Mouse (Mus musculus) lung, embryonic 16.5 days (tissue): ENCODE data around the gene Plekha7. TPM values are rescaled to one million over a fixed set of nuclear protein-coding genes. Genes with fewer than 3 reads are reported as not detected.

Experiments
- ATAC-seq: fragments of 200-750 bp; cut with Nextera tagmentation; 2 replicates; pipeline ENCODE4 v1.8.0; 2017; ENCODE audit warnings: low read depth, mild to moderate bottlenecking, moderate library complexity
- H3K27ac ChIP-seq: fragments of 300-500 bp; sonication (generic); 2 replicates; pipeline ENCODE4 v1.5.1; 2014; ENCODE audit warnings: mild to moderate bottlenecking, control low read depth, low read length
- H3K27me3 ChIP-seq: fragments of 300-500 bp; sonication (generic); 2 replicates; pipeline ENCODE4 v1.6.1; 2014; ENCODE audit warnings: low read depth, low read length, mixed read lengths; ENCODE audit not compliant: control insufficient read depth, insufficient read depth
- H3K36me3 ChIP-seq: fragments of 300-500 bp; sonication (generic); 2 replicates; pipeline ENCODE4 v1.6.1; 2014; ENCODE audit warnings: low read length; ENCODE audit not compliant: control insufficient read depth, insufficient read depth
- H3K4me1 ChIP-seq: fragments of 300-500 bp; sonication (generic); replicated peaks from 2 replicates; pipeline ENCODE4 v1.6.1; 2014; ENCODE audit warnings: low read length, mixed read lengths; ENCODE audit not compliant: control insufficient read depth, insufficient read depth
- H3K4me2 ChIP-seq: fragments of 300-500 bp; sonication (generic); 2 replicates; pipeline ENCODE4 v1.6.1; 2014; ENCODE audit warnings: low read depth, low read length, control low read depth
- H3K4me3 ChIP-seq: fragments of 300-500 bp; sonication (generic); 2 replicates; pipeline ENCODE4 v1.5.1; 2014; ENCODE audit warnings: mild to moderate bottlenecking, low read length, control low read depth
- H3K9ac ChIP-seq: fragments of 300-500 bp; sonication (generic); 2 replicates; pipeline ENCODE4 v1.6.1; 2014; ENCODE audit warnings: low read length, control low read depth
- H3K9me3 ChIP-seq: fragments of 300-500 bp; sonication (generic); 2 replicates; pipeline ENCODE4 v1.6.1; 2016; ENCODE audit warnings: low read length; ENCODE audit not compliant: control insufficient read depth
- WGBS: fragments of 180-500 bp; shearing (Covaris S2); extraction: QIAGEN DNeasy Blood & Tissue Kit; methylation state at CpG from one replicate; pipeline ENCODE4 v1.1.7; 2014; 5-methylcytosine and 5-hydroxymethylcytosine counted together
- polyA plus RNA-seq: library from polyadenylated mRNA; unstranded; fragments of >200 nt; fragmentation: Nextera tagmentation; extraction: Ambion mirVana; gene quantifications from 2 replicates; pipeline ENCODE4 v1.2.1, GENCODE M21; 2015

The Plekha7 gene
- polyA plus RNA-seq, 1 experiment from 2014 or later = 10.9 TPM

DNA sequence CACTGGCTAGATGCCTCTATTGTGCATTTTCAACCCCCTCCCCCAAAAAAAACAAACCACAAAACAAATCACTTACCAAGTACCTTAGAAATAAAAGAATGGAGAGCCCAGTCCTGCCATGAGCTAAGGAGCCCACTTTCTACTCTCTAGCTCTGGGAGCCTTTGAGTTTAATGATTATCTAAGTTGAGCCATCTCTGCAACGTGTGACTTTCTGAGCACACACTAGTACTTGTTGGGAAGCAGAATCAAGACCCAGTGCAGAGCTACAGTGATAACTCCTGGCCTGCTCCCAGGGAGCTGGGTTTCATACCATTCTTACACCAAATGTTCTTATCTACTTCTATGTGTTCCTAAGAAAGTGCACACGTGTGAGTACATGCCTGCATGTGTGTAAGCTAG, 102.7 kb downstream of the Plekha7 start:
- Histone ChIP-seq H3K4me1 (peaks cover 5% of the 10 kb centered on the region), H3K27ac (no peak overlapping the region), H3K27me3 (no peaks in the 10 kb centered on the region), H3K36me3 (no peaks in the 10 kb centered on the region), H3K4me2 (no peak overlapping the region), H3K9ac (no peak overlapping the region), H3K9me3 (no peaks in the 10 kb centered on the region), H3K4me3 (no peak overlapping the region)
- ATAC-seq = no peak
- 51% methylated on average over 2 of the region's 2 CpGs for WGBS

GRCm38 (mm10) chr7:116202033-116202681, 106.0 kb downstream of the Plekha7 start:
- Histone ChIP-seq H3K4me1 (peaks cover 22% of the 10 kb centered on the region), H3K4me3 (no peak overlapping the region), H3K4me2 (no peak overlapping the region), H3K27ac (no peak overlapping the region), H3K9me3 (no peaks in the 10 kb centered on the region), H3K9ac (no peak overlapping the region), H3K36me3 (no peaks in the 10 kb centered on the region), H3K27me3 (no peaks in the 10 kb centered on the region)
- 47% methylated on average over 10 of the region's 10 CpGs for WGBS
- ATAC-seq = no peak

- Histone ChIP-seq H3K4me1 (peaks cover 29% of the 10 kb centered on the region), H3K36me3 (no peaks in the 10 kb centered on the region), H3K27ac (no peak overlapping the region), H3K4me3 (no peak overlapping the region), H3K27me3 (no peaks in the 10 kb centered on the region), H3K9ac (no peak overlapping the region), H3K4me2 (no peak overlapping the region), H3K9me3 (no peaks in the 10 kb centered on the region)
- ATAC-seq = no peak
- WGBS = 65% methylated on average over 1 of the region's 1 CpGs
Measured at GRCm38 (mm10) chr7:116200951-116201351, 107.2 kb downstream of the Plekha7 start.

- Histone ChIP-seq H3K4me1 (peaks cover 33% of the 10 kb centered on the region), H3K27me3 (no peaks in the 10 kb centered on the region), H3K9me3 (no peaks in the 10 kb centered on the region), H3K4me2 (no peak overlapping the region), H3K36me3 (no peaks in the 10 kb centered on the region), H3K9ac (no peak overlapping the region), H3K4me3 (no peak overlapping the region), H3K27ac (no peak overlapping the region)
- ATAC-seq = no peak
- 68% methylated on average over 2 of the region's 2 CpGs for WGBS
Measured at GRCm38 (mm10) chr7:116200544-116200943, 107.6 kb downstream of the Plekha7 start.

DNA sequence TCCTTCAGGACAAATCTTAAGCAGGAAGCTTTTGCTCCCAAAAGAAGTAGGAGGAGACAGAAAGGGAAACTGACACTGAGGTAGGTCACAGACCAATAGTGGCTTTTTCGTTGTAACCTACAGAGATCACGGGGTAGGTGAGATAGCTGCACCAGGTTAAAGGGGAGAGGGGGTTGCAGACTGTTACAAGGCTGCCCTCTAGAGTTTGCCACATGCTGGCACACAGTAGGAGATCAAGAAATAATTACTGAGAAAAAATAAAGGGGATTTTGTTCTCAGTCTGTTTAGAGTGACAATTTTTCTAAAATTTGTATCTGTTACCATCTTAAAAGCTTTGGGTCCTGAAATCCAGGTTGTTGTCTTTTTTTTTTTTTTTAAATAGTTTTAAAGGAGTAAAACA, 109.3 kb downstream of the Plekha7 start:
- Histone ChIP-seq H3K4me2 (no peak overlapping the region), H3K9ac (no peak overlapping the region), H3K9me3 (no peaks in the 10 kb centered on the region), H3K27ac (0 out of 2 replicates have a peak overlapping the region, but pooled peaks have one; percentile 11), H3K27me3 (no peaks in the 10 kb centered on the region), H3K36me3 (no peaks in the 10 kb centered on the region), H3K4me3 (no peak overlapping the region), H3K4me1 (peaks cover 33% of the 10 kb centered on the region)
- WGBS = 24% methylated on average over 2 of the region's 2 CpGs
- ATAC-seq = no peak

DNA sequence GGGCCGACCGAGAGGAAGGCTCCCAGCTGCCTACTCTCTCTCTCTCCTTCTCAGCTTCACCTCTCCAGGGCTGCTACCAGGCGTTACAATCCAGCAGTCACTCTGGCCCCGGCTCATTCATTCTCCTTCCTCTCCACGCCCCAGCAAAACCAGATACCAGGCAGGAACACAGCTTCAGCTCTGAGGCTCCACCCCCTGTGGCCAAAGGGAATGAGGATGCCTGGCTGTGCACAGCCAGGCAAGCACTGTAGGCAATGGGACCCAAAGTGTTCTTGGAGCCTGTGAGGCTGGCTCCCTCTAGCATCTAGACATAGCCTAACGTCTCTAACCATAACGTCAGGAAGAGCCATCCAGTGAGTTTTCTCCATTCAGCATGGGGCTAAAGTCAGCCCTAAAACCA, 109.8 kb downstream of the Plekha7 start:
- H3K36me3 ChIP-seq = no peaks in the 10 kb centered on the region
- WGBS = 2% methylated on average over 7 of the region's 7 CpGs
- no peak overlapping the region for H3K9ac ChIP-seq
- H3K4me3 ChIP-seq = no peak overlapping the region
- H3K4me2 ChIP-seq = peak overlapping the region; percentile 4; the same call in 1 of the 2 replicates
- no peaks in the 10 kb centered on the region for H3K9me3 ChIP-seq
- no peaks in the 10 kb centered on the region for H3K27me3 ChIP-seq
- peak; percentile 82 for ATAC-seq
- H3K4me1 ChIP-seq = peaks cover 33% of the 10 kb centered on the region
- peak overlapping the region; percentile 73; the same call in 1 of the 2 replicates for H3K27ac ChIP-seq

DNA sequence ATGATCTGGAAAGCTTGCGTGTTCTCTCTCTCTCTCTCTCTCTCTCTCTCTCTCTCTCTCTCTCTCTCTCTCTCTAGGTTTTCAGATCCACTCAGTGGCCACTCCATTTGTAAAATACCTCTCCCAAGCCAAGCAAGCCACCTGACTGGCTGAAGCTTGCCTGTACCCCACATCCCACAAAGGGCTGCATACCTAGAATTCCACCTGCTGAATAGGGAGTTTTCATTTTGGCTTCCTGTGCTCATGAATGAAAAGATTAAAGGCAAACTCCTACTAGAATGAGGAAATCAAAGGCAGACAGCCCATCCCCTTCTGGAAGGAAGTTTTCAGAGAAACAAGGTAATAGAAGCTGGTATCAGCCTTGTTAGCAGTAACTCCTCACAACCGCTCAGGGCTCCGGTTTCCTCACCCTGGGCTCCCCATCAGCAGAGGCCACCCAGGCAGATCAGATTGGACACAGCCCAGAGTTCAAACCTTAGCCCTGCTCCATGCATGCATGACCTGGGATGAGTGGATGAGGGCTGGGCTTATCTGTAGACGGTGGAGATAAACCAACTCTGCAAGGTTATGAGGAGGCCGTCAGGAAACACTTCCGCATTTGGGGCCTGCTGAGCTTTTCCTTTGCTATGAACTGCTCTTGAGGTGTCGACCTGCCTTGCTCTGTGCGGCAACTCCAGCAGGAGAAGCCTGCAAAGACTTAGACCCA, 111.0 kb downstream of the Plekha7 start:
- Histone ChIP-seq H3K4me2 (peak overlapping the region; percentile 9; the same call in 1 of the 2 replicates), H3K4me3 (no peak overlapping the region), H3K9ac (no peak overlapping the region; the same call in 1 of the 2 replicates), H3K27ac (peak overlapping the region; percentile 73), H3K27me3 (no peaks in the 10 kb centered on the region), H3K4me1 (peaks cover 33% of the 10 kb centered on the region), H3K9me3 (no peaks in the 10 kb centered on the region), H3K36me3 (no peaks in the 10 kb centered on the region)
- 30% methylated on average over 8 of the region's 8 CpGs for WGBS
- peak; percentile 61 for ATAC-seq

- no peak overlapping the region for H3K9ac ChIP-seq
- no peak overlapping the region for H3K4me3 ChIP-seq
- H3K4me2 ChIP-seq = no peak overlapping the region
- no peaks in the 10 kb centered on the region for H3K27me3 ChIP-seq
- no peaks in the 10 kb centered on the region for H3K9me3 ChIP-seq
- no peak overlapping the region for H3K27ac ChIP-seq
- H3K4me1 ChIP-seq = peaks cover 37% of the 10 kb centered on the region
- no peaks in the 10 kb centered on the region for H3K36me3 ChIP-seq
- WGBS = 79% methylated on average over 7 of the region's 7 CpGs
- no peak for ATAC-seq
Measured at GRCm38 (mm10) chr7:116194996-116195395, 113.2 kb downstream of the Plekha7 start.

DNA sequence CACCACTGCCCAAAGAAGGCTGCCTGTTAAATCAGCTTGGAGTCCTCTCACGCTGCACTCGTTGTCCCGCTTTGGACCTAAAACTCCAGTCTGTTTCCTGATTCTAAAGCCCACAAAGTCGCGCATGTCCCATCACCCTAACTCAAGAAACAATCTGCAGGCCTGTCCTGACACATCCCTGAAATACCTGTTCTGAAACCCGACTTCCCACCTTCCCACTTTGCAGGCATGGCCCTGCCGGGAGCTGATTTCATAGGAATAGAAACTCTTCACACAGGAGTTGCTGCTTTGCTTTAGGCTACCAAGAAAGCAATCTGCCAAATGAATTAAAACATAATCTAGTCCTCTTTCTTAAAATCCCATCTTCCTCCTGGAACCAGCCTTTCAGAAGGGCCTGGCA, 115.2 kb downstream of the Plekha7 start:
- Histone ChIP-seq H3K4me2 (no peak overlapping the region), H3K9ac (no peak overlapping the region), H3K36me3 (no peaks in the 10 kb centered on the region), H3K4me3 (no peak overlapping the region), H3K27ac (0 out of 2 replicates have a peak overlapping the region, but pooled peaks have one; percentile 9), H3K27me3 (no peaks in the 10 kb centered on the region), H3K4me1 (peaks cover 28% of the 10 kb centered on the region), H3K9me3 (no peaks in the 10 kb centered on the region)
- 71% methylated on average over 7 of the region's 7 CpGs for WGBS
- no peak for ATAC-seq
